Mouse (Mus musculus) heart, postnatal 0 days (tissue): ENCODE measurements around the gene Ptprm.

Experiments
- CTCF ChIP-seq: IDR thresholded peaks from 2 replicates; pipeline ENCODE4 v1.5.1; 2016; ENCODE audit warnings: antibody characterized with exemption, control low read depth, low read depth
- EP300 ChIP-seq: IDR thresholded peaks from 2 replicates; pipeline ENCODE4 v1.6.1; 2016; ENCODE audit warnings: antibody characterized with exemption, low read depth

DNA sequence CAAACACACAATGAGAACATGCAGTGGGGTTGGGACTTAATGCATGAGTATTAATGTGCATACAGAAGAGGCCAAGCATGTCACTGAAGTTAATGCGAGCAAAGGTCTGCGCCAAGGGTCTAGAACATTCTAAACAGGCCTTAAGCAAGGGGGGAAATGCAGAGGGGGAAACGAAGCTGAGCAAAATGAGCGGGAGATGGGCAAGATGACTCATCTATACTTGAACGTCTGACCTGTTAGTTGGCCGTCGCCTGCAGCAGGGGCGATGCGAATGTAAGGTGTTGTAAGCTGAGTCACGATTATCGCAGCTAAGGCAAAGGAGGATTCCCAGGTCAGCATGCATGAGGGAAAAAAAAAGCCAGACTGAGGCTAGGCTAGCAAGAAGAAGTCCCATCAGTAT, 442.1 kb downstream of the Ptprm start:
- TF ChIP-seq EP300 (no peak), CTCF (no peak)
